Mouse (Mus musculus): ENCODE results near the gene Ccdc167. TPM values are rescaled to one million over a fixed set of nuclear protein-coding genes. Genes with fewer than 3 reads are reported as not detected.
"Not testable (repeated sequence)": the region's sequence is repeated elsewhere in the genome, so short reads cannot be mapped to it uniquely, and the experiment has no call there.

Gene Ccdc167
- polyA plus RNA-seq, 1 experiment from 2014 or later = 15.2 TPM

- H3K4me2 ChIP-seq (replicated peaks; ENCODE audit: low read depth, low read length) = no peak overlapping the region
- H3K36me3 ChIP-seq (ENCODE audit: control insufficient read depth, insufficient read depth, low read length) = no peaks in the 10 kb centered on the region
- ATAC-seq (ENCODE audit: insufficient number of reproducible peaks, insufficient read depth, low FRiP score, low read depth) = no peak
- no peaks in the 10 kb centered on the region for H3K9me3 ChIP-seq (ENCODE audit: control insufficient read depth, low read depth, low read length)
- H3K27ac ChIP-seq (ENCODE audit: low read length) = no peak overlapping the region
- no peaks in the 10 kb centered on the region for H3K4me1 ChIP-seq (ENCODE audit: control insufficient read depth, insufficient read depth, low read length)
- H3K9ac ChIP-seq (replicated peaks; ENCODE audit: low read depth, low read length) = no peak overlapping the region
- H3K4me3 ChIP-seq (ENCODE audit: low read depth, low read length) = no peak overlapping the region
- H3K27me3 ChIP-seq (ENCODE audit: control insufficient read depth, insufficient read depth, low read length) = no peaks in the 10 kb centered on the region
- WGBS = 74% methylated on average over 6 of the region's 6 CpGs
Observed at GRCm38 (mm10) chr17:29725027-29725620, 8.3 kb upstream of the Ccdc167 start.

GRCm38 (mm10) chr17:29724610-29725009 is 7.8 kb upstream of the Ccdc167 start:
- 72% methylated on average over 6 of the region's 6 CpGs for WGBS
- Histone ChIP-seq H3K4me1 (ENCODE audit: control insufficient read depth, insufficient read depth, low read length) (no peaks in the 10 kb centered on the region), H3K27me3 (ENCODE audit: control insufficient read depth, insufficient read depth, low read length) (no peaks in the 10 kb centered on the region), H3K9me3 (ENCODE audit: control insufficient read depth, low read depth, low read length) (no peaks in the 10 kb centered on the region), H3K9ac (replicated peaks; ENCODE audit: low read depth, low read length) (no peak overlapping the region), H3K4me3 (ENCODE audit: low read depth, low read length) (no peak overlapping the region), H3K4me2 (replicated peaks; ENCODE audit: low read depth, low read length) (no peak overlapping the region), H3K36me3 (ENCODE audit: control insufficient read depth, insufficient read depth, low read length) (no peaks in the 10 kb centered on the region), H3K27ac (ENCODE audit: low read length) (no peak overlapping the region)
- no peak for ATAC-seq (ENCODE audit: insufficient number of reproducible peaks, insufficient read depth, low FRiP score, low read depth)

- H3K9ac ChIP-seq (replicated peaks; ENCODE audit: low read depth, low read length) = no peak overlapping the region
- H3K36me3 ChIP-seq (ENCODE audit: control insufficient read depth, insufficient read depth, low read length) = no peaks in the 10 kb centered on the region
- no peak overlapping the region for H3K4me3 ChIP-seq (ENCODE audit: low read depth, low read length)
- no peaks in the 10 kb centered on the region for H3K27me3 ChIP-seq (ENCODE audit: control insufficient read depth, insufficient read depth, low read length)
- H3K4me2 ChIP-seq (replicated peaks; ENCODE audit: low read depth, low read length) = no peak overlapping the region
- 58% methylated on average over 11 of the region's 11 CpGs for WGBS
- H3K9me3 ChIP-seq (ENCODE audit: control insufficient read depth, low read depth, low read length) = no peaks in the 10 kb centered on the region
- no peak overlapping the region for H3K27ac ChIP-seq (ENCODE audit: low read length)
- no peak for ATAC-seq (ENCODE audit: insufficient number of reproducible peaks, insufficient read depth, low FRiP score, low read depth)
- H3K4me1 ChIP-seq (ENCODE audit: control insufficient read depth, insufficient read depth, low read length) = peaks cover 8% of the 10 kb centered on the region; the same call in 1 of the 2 replicates
Observed at GRCm38 (mm10) chr17:29720755-29721365, 4.0 kb upstream of the Ccdc167 start.

- Histone ChIP-seq H3K27me3 (ENCODE audit: control insufficient read depth, insufficient read depth, low read length) (no peaks in the 10 kb centered on the region), H3K27ac (ENCODE audit: low read length) (no peak overlapping the region), H3K4me3 (ENCODE audit: low read depth, low read length) (no peak overlapping the region), H3K9me3 (ENCODE audit: control insufficient read depth, low read depth, low read length) (no peaks in the 10 kb centered on the region), H3K36me3 (ENCODE audit: control insufficient read depth, insufficient read depth, low read length) (no peaks in the 10 kb centered on the region), H3K4me1 (ENCODE audit: control insufficient read depth, insufficient read depth, low read length) (peaks cover 11% of the 10 kb centered on the region; the same call in 1 of the 2 replicates), H3K9ac (replicated peaks; ENCODE audit: low read depth, low read length) (no peak overlapping the region), H3K4me2 (replicated peaks; ENCODE audit: low read depth, low read length) (no peak overlapping the region)
- 80% methylated on average over 13 of the region's 13 CpGs for WGBS
- no peak for ATAC-seq (ENCODE audit: insufficient number of reproducible peaks, insufficient read depth, low FRiP score, low read depth)
Observed at GRCm38 (mm10) chr17:29719628-29720575, 3.1 kb upstream of the Ccdc167 start.

GRCm38 (mm10) chr17:29718660-29719059 is 1.8 kb upstream of the Ccdc167 start:
- H3K9me3 ChIP-seq (ENCODE audit: control insufficient read depth, low read depth, low read length) = no peaks in the 10 kb centered on the region
- no peak for ATAC-seq (ENCODE audit: insufficient number of reproducible peaks, insufficient read depth, low FRiP score, low read depth)
- no peaks in the 10 kb centered on the region for H3K27me3 ChIP-seq (ENCODE audit: control insufficient read depth, insufficient read depth, low read length)
- H3K4me3 ChIP-seq (ENCODE audit: low read depth, low read length) = no peak overlapping the region
- H3K4me1 ChIP-seq (ENCODE audit: control insufficient read depth, insufficient read depth, low read length) = peaks cover 11% of the 10 kb centered on the region; the same call in 1 of the 2 replicates
- WGBS = 90% methylated on average over 8 of the region's 8 CpGs
- no peak overlapping the region for H3K9ac ChIP-seq (replicated peaks; ENCODE audit: low read depth, low read length)
- no peak overlapping the region for H3K27ac ChIP-seq (ENCODE audit: low read length)
- no peak overlapping the region for H3K4me2 ChIP-seq (replicated peaks; ENCODE audit: low read depth, low read length)
- H3K36me3 ChIP-seq (ENCODE audit: control insufficient read depth, insufficient read depth, low read length) = no peaks in the 10 kb centered on the region

GRCm38 (mm10) chr17:29713734-29714133 is 3.1 kb downstream of the Ccdc167 start:
- not testable (repeated sequence) for H3K27me3 ChIP-seq (ENCODE audit: control insufficient read depth, insufficient read depth, low read length); H3K36me3 ChIP-seq (ENCODE audit: control insufficient read depth, insufficient read depth, low read length); H3K4me2 ChIP-seq (replicated peaks; ENCODE audit: low read depth, low read length); H3K9ac ChIP-seq (replicated peaks; ENCODE audit: low read depth, low read length); H3K9me3 ChIP-seq (ENCODE audit: control insufficient read depth, low read depth, low read length); H3K27ac ChIP-seq (ENCODE audit: low read length); ATAC-seq (ENCODE audit: insufficient number of reproducible peaks, insufficient read depth, low FRiP score, low read depth); H3K4me3 ChIP-seq (ENCODE audit: low read depth, low read length)
- peaks cover 35% of the 10 kb centered on the region; the same call in 1 of the 2 replicates for H3K4me1 ChIP-seq (ENCODE audit: control insufficient read depth, insufficient read depth, low read length)
- 97% methylated on average over 4 of the region's 4 CpGs for WGBS

- H3K4me2 ChIP-seq (replicated peaks; ENCODE audit: low read depth, low read length) = no peak overlapping the region
- H3K9me3 ChIP-seq (ENCODE audit: control insufficient read depth, low read depth, low read length) = no peaks in the 10 kb centered on the region
- H3K27ac ChIP-seq (ENCODE audit: low read length) = no peak overlapping the region
- 57% methylated on average over 7 of the region's 7 CpGs for WGBS
- peaks cover 35% of the 10 kb centered on the region; the same call in 1 of the 2 replicates for H3K4me1 ChIP-seq (ENCODE audit: control insufficient read depth, insufficient read depth, low read length)
- no peak for ATAC-seq (ENCODE audit: insufficient number of reproducible peaks, insufficient read depth, low FRiP score, low read depth)
- H3K36me3 ChIP-seq (ENCODE audit: control insufficient read depth, insufficient read depth, low read length) = no peaks in the 10 kb centered on the region
- H3K27me3 ChIP-seq (ENCODE audit: control insufficient read depth, insufficient read depth, low read length) = no peaks in the 10 kb centered on the region
- no peak overlapping the region for H3K4me3 ChIP-seq (ENCODE audit: low read depth, low read length)
- H3K9ac ChIP-seq (replicated peaks; ENCODE audit: low read depth, low read length) = no peak overlapping the region
Observed at GRCm38 (mm10) chr17:29712565-29712964, 4.3 kb downstream of the Ccdc167 start.

- ATAC-seq (ENCODE audit: insufficient number of reproducible peaks, insufficient read depth, low FRiP score, low read depth) = no peak
- H3K27ac ChIP-seq (ENCODE audit: low read length) = no peak overlapping the region
- 46% methylated on average over 8 of the region's 8 CpGs for WGBS
Observed at GRCm38 (mm10) chr17:29711745-29712431, 5.0 kb downstream of the Ccdc167 start.

More at GRCm38 (mm10) chr17:29711745-29712431, 5.0 kb downstream of the Ccdc167 start:
- Histone ChIP-seq H3K4me2 (replicated peaks; ENCODE audit: low read depth, low read length) (no peak overlapping the region), H3K9ac (replicated peaks; ENCODE audit: low read depth, low read length) (no peak overlapping the region), H3K4me3 (ENCODE audit: low read depth, low read length) (no peak overlapping the region), H3K27me3 (ENCODE audit: control insufficient read depth, insufficient read depth, low read length) (no peaks in the 10 kb centered on the region), H3K36me3 (ENCODE audit: control insufficient read depth, insufficient read depth, low read length) (no peaks in the 10 kb centered on the region), H3K9me3 (ENCODE audit: control insufficient read depth, low read depth, low read length) (no peaks in the 10 kb centered on the region), H3K4me1 (ENCODE audit: control insufficient read depth, insufficient read depth, low read length) (peaks cover 33% of the 10 kb centered on the region; the same call in 1 of the 2 replicates)
